Mouse (Mus musculus) ES-E14 (cell line): ENCODE results near the gene Shb. TPM values are rescaled to one million over a fixed set of nuclear protein-coding genes. Genes with fewer than 3 reads are reported as not detected.

Experiments used
- DNase-seq: peaks from one replicate; pipeline ENCODE4 v3.0.0-alpha.2; 2013; ENCODE audit warnings: low read depth, low spot score
- H3K27ac ChIP-seq: 2 replicates; pipeline ENCODE4 v1.5.1; 2012; ENCODE audit warnings: low read depth, mild to moderate bottlenecking, low read length, moderate library complexity, mixed read lengths; ENCODE audit not compliant: poor library complexity, insufficient read depth, severe bottlenecking
- H3K36me3 ChIP-seq: 2 replicates; pipeline ENCODE4 v1.6.1; 2012; ENCODE audit warnings: mild to moderate bottlenecking, low read length, moderate library complexity, mixed read lengths; ENCODE audit not compliant: control insufficient read depth, poor library complexity, insufficient read depth, severe bottlenecking
- H3K4me1 ChIP-seq, 2 experiments: fragments of 150-350 bp in 1 of 2; sonication (generic) in 1 of 2; 2 replicates each; pipeline ENCODE4 v1.6.1; 2012; ENCODE audit warnings: low read length in 2 of 2, mild to moderate bottlenecking in 1 of 2, mixed read lengths in 1 of 2; ENCODE audit not compliant: control insufficient read depth in 2 of 2, insufficient read depth in 2 of 2, poor library complexity in 1 of 2
- H3K4me3 ChIP-seq, 2 experiments: fragments of 150-350 bp in 1 of 2; sonication (generic) in 1 of 2; 2 replicates each; pipeline ENCODE4 v1.5.1; 2012; ENCODE audit warnings: low read length in 2 of 2, low read depth in 1 of 2, mild to moderate bottlenecking in 1 of 2, mixed read lengths in 1 of 2; ENCODE audit not compliant: insufficient read depth in 1 of 2, poor library complexity in 1 of 2, severe bottlenecking in 1 of 2
- H3K9ac ChIP-seq: 2 replicates; pipeline ENCODE4 v1.6.1; 2012; ENCODE audit warnings: low read depth, mild to moderate bottlenecking, low read length, mixed read lengths; ENCODE audit not compliant: poor library complexity, insufficient read depth, severe bottlenecking
- H3K9me3 ChIP-seq: fragments of 150-350 bp; sonication (generic); 2 replicates; pipeline ENCODE4 v1.6.1; 2012; ENCODE audit warnings: low read depth, mild to moderate bottlenecking, low read length; ENCODE audit not compliant: control insufficient read depth, insufficient read depth
- CHD2 ChIP-seq: IDR thresholded peaks from 2 replicates; pipeline ENCODE4 v1.6.1; 2014; ENCODE audit warnings: mild to moderate bottlenecking, low read depth, low read length, inconsistent platforms
- HCFC1 ChIP-seq: IDR thresholded peaks from 2 replicates; pipeline ENCODE4 v1.6.1; 2012; ENCODE audit warnings: low read length, inconsistent platforms, borderline replicate concordance; ENCODE audit not compliant: insufficient read depth
- MAFK ChIP-seq: IDR thresholded peaks from 2 replicates; pipeline ENCODE4 v1.6.1; 2014; ENCODE audit warnings: mild to moderate bottlenecking, low read depth, low read length, inconsistent platforms; ENCODE audit not compliant: insufficient read depth
- ZC3H11A ChIP-seq: IDR thresholded peaks from 2 replicates; pipeline ENCODE4 v1.6.1; 2012; ENCODE audit warnings: low read depth, mild to moderate bottlenecking, inconsistent platforms, low read length, borderline replicate concordance
- ZNF384 ChIP-seq: IDR thresholded peaks from 2 replicates; pipeline ENCODE4 v1.6.1; 2012; ENCODE audit warnings: low read depth, low read length, inconsistent platforms
- in situ Hi-C, 2 experiments: fragments of 600-800 bp; cut with MboI; formaldehyde crosslinking; loops; one replicate each; pipeline ENCODE4 v1.15.1; 2025; ENCODE audit warnings: low sequenced_read_pairs in 2 of 2, inconsistent platforms in 1 of 2; ENCODE audit not compliant: unreplicated experiment in 2 of 2
- total RNA-seq: library from RNA; depleted of rRNA; stranded (reverse); fragments of 300-350 nt; gene quantifications from 2 replicates; pipeline ENCODE4 v1.2.3, GENCODE M21; 2012

Gene Shb
- total RNA-seq, 1 experiment, result 15.9 TPM

DNA sequence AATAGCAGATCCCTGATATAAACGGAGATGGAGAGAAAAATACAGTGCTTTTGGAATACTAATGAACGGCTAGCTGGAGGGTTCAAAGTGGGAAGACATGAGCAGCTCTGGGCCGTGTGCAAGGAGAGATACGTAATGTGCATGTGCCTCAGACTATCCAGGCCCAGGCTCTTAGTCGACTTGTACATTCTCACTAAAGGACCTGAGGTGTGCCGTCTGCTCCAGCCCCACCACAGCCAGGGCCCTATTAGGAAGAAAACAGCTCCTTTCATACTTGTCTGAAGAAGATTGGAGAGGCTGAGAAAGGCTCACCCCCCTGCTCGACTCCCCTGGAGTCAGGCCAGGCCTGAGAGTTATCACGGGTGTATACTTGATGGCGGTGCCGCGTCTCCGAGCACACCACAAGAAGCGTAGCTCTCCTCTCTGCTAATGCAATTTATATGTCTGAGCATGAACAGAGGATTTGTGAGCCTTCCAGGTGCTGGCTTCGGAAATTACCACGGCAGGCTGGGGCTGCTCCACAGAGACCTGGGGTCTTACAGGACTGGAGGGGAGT is 42.4 kb upstream of the Shb start:
- in situ Hi-C loops, result no loop called here
- Histone ChIP-seq H3K27ac (no peak overlapping the region), H3K4me3 (no peak overlapping the region), H3K9me3 (no peaks in the 10 kb centered on the region), H3K9ac (no peak overlapping the region), H3K36me3 (no peaks in the 10 kb centered on the region), H3K4me1 (peaks cover 9 to 12% of the 10 kb centered on the region in 2 experiments; a peak in 3 of 4 replicates)
- TF ChIP-seq ZNF384 (no peak), CHD2 (no peak), MAFK (no peak), HCFC1 (no peak), ZC3H11A (no peak)
- no peak for DNase-seq

DNA sequence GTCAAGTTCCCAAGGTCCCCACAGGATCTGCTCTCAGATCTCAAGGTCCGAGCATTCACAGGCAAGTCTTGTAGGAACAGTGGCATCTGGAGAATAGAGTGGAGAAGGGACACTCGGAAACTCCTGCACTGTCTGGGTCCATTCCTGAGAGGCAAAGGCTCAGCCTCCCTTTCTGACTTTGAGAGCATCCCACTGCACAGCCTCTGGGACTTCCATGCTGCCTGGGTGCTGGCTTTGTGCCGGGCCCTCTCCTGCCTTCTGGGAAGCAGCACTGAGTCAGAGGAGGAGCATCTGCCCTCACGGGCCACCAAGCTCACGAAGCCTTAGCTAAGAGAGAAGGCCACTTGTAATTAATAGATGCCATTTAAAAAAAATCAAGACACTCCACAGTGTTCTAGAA is 37.3 kb upstream of the Shb start:
- in situ Hi-C loops, result no loop called here
- TF ChIP-seq HCFC1 (no peak), ZNF384 (no peak), CHD2 (no peak), ZC3H11A (no peak), MAFK (no peak)

DNA sequence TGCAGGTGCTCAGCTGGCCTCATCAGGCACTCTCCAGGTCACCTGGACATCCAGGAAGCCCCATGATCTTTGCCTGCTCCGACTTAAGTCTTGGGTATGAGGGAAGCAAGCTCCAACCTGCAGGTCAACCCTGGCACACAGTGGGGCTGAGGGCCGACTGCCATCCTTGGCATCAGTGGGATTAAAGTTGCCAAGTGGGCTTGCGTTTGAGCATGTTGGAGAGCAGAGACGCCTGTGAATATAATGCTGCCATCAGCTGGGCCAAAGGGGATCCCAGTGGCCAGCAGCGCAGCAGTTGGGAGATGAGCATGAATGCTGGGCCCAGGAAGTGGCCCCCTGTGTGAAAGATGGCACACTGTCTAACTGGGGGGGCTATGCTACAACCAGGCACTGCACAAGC is 25.9 kb upstream of the Shb start:
- DNase-seq, result no peak
- TF ChIP-seq ZNF384, result no peak
- TF ChIP-seq CHD2, result no peak
- TF ChIP-seq ZC3H11A, result no peak
- TF ChIP-seq HCFC1, result no peak
- TF ChIP-seq MAFK, result no peak
- H3K4me3 ChIP-seq, result no peak overlapping the region
- in situ Hi-C loops, result no loop called here
- H3K36me3 ChIP-seq, result no peaks in the 10 kb centered on the region
- H3K9ac ChIP-seq, result no peak overlapping the region
- no peak overlapping the region for H3K27ac ChIP-seq
- H3K4me1 ChIP-seq, result no peaks in the 10 kb centered on the region
- no peaks in the 10 kb centered on the region for H3K9me3 ChIP-seq

More for the DNA sequence above, 37.3 kb upstream of the Shb start:
- H3K4me3 ChIP-seq, result no peak overlapping the region
- no peaks in the 10 kb centered on the region for H3K4me1 ChIP-seq
- H3K9me3 ChIP-seq, result no peaks in the 10 kb centered on the region
- H3K27ac ChIP-seq, result no peak overlapping the region
- DNase-seq, result no peak
- H3K36me3 ChIP-seq, result no peaks in the 10 kb centered on the region
- H3K9ac ChIP-seq, result no peak overlapping the region

DNA sequence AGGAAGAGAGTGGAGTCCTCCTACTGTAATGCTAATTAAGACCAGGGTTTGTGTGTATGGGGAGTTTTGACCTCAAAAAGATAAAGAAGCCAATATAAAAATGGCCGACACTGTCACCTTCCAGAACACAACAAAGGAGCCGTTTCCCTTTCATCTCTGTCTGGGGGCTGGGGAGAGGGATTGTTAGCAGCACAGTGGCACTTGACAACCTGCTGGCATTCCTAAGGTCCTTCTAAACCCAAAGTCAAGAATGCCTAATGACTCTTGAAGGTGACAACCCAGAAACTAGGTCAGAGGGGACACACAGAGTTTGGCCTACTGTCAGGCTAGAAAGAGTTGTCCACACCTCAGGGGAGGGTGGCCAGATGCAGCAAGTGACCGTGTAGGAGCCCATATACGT is 20.3 kb upstream of the Shb start:
- Histone ChIP-seq H3K4me3 (no peak overlapping the region), H3K9me3 (no peaks in the 10 kb centered on the region), H3K9ac (no peak overlapping the region), H3K27ac (no peak overlapping the region), H3K4me1 (peaks cover 0 to 3% of the 10 kb centered on the region in 2 experiments; a peak in 1 of 4 replicates), H3K36me3 (no peaks in the 10 kb centered on the region)
- no peak for TF ChIP-seq MAFK
- TF ChIP-seq CHD2, result no peak
- no peak for TF ChIP-seq ZC3H11A
- no peak for TF ChIP-seq ZNF384
- no peak for TF ChIP-seq HCFC1
- in situ Hi-C loops, result no loop called here
- DNase-seq, result no peak

DNA sequence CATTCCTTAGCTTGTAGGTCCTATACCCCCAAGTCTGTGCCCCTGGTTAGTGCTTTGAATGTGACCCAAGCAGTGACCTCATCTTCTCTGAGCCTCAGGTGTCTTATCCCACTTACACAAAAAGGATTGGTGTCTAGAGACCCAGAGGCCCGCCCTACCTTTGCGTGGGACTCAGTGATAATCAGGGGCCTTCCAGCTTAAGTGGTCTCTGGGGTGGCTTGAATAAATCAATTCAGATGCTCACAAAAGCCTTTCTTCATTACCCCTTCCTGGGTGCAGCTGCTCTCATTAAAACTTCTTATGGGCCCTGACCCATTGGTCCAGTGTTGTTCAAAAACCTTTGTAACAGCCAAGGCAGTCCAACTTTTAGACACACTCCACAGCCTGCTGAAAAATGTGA is 18.7 kb upstream of the Shb start:
- no peak overlapping the region for H3K4me3 ChIP-seq
- no peak overlapping the region for H3K9ac ChIP-seq
- H3K27ac ChIP-seq, result no peak overlapping the region
- H3K36me3 ChIP-seq, result no peaks in the 10 kb centered on the region
- in situ Hi-C loops, result no loop called here
- no peak for TF ChIP-seq MAFK
- no peak for TF ChIP-seq ZNF384
- H3K9me3 ChIP-seq, result no peaks in the 10 kb centered on the region
- peaks cover 0 to 3% of the 10 kb centered on the region in 2 experiments; a peak in 1 of 4 replicates for H3K4me1 ChIP-seq
- no peak for DNase-seq
